Mouse (Mus musculus): ENCODE results near the gene Ano8. TPM values are rescaled to one million over a fixed set of nuclear protein-coding genes. Genes with fewer than 3 reads are reported as not detected.

Ano8 gene
- polyA plus RNA-seq, 1 experiment from 2014 or later, result 0.26 TPM

DNA sequence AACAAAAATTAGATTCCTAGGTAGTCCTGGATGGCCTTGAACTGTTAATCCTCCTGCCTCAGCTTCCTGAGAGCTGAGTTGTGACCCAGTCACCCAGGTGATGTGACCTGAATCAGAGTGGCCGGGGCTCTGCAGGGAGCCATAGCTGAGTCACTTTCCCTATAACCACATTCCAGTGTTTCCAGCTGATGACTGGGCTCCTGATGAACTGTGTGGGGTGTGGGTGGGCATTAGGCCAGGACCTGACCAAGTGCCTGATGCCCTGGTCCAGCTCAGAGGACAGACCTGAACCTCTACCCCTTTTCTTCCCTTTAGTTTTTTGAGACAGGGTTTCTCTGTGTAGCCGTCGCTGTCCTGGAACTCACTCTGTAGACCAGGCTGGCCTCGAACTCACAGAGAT, 19.6 kb upstream of the Ano8 start:
- WGBS, result 91% methylated on average over 4 of the region's 4 CpGs
- no peak overlapping the region for H3K4me3 ChIP-seq (replicated peaks; ENCODE audit: low read length)

DNA sequence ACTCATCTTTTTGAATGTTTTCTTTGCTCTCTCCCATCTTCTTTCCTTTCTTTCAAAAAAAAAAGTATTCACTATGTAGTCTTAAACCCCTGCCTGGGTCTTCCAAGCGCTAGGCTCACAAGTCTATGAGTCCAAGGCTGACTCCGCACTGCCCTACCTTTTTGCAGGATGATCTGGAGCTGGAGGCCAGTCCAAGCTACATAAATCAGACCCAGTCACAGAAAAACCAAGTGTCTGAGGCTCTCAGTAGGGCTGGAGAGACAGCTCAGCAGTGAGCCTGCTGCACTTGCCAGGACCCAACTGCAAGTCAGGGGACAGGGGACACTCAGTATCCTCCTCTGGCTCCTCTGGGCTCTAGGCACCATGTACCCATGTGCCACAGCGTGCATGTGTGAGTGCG, 18.6 kb upstream of the Ano8 start:
- Histone ChIP-seq H3K4me2 (ENCODE audit: low read depth, low read length) (no peak overlapping the region), H3K9me3 (replicated peaks; ENCODE audit: control insufficient read depth, low read length) (no peaks in the 10 kb centered on the region), H3K27ac (ENCODE audit: low read length) (no peak overlapping the region), H3K4me3 (replicated peaks; ENCODE audit: low read length) (no peak overlapping the region), H3K9ac (ENCODE audit: low read length) (no peak overlapping the region), H3K4me1 (ENCODE audit: control insufficient read depth, insufficient read depth, low read length) (0 out of 2 replicates have a peak, but pooled peaks cover 6% of the 10 kb centered on the region), H3K27me3 (ENCODE audit: control insufficient read depth, insufficient read depth, low read length) (peaks cover 35% of the 10 kb centered on the region), H3K36me3 (ENCODE audit: control insufficient read depth, insufficient read depth, low read length) (no peaks in the 10 kb centered on the region)
- ATAC-seq (ENCODE audit: insufficient read depth, low FRiP score), result no peak
- WGBS, result 89% methylated on average over 4 of the region's 4 CpGs

More for the DNA sequence above, 19.6 kb upstream of the Ano8 start:
- no peak overlapping the region for H3K9ac ChIP-seq (ENCODE audit: low read length)
- H3K27me3 ChIP-seq (ENCODE audit: control insufficient read depth, insufficient read depth, low read length), result peaks cover 39% of the 10 kb centered on the region
- H3K27ac ChIP-seq (ENCODE audit: low read length), result no peak overlapping the region
- ATAC-seq (ENCODE audit: insufficient read depth, low FRiP score), result no peak
- H3K4me2 ChIP-seq (ENCODE audit: low read depth, low read length), result no peak overlapping the region
- H3K9me3 ChIP-seq (replicated peaks; ENCODE audit: control insufficient read depth, low read length), result no peaks in the 10 kb centered on the region
- no peaks in the 10 kb centered on the region for H3K36me3 ChIP-seq (ENCODE audit: control insufficient read depth, insufficient read depth, low read length)
- H3K4me1 ChIP-seq (ENCODE audit: control insufficient read depth, insufficient read depth, low read length), result 0 out of 2 replicates have a peak, but pooled peaks cover 6% of the 10 kb centered on the region

DNA sequence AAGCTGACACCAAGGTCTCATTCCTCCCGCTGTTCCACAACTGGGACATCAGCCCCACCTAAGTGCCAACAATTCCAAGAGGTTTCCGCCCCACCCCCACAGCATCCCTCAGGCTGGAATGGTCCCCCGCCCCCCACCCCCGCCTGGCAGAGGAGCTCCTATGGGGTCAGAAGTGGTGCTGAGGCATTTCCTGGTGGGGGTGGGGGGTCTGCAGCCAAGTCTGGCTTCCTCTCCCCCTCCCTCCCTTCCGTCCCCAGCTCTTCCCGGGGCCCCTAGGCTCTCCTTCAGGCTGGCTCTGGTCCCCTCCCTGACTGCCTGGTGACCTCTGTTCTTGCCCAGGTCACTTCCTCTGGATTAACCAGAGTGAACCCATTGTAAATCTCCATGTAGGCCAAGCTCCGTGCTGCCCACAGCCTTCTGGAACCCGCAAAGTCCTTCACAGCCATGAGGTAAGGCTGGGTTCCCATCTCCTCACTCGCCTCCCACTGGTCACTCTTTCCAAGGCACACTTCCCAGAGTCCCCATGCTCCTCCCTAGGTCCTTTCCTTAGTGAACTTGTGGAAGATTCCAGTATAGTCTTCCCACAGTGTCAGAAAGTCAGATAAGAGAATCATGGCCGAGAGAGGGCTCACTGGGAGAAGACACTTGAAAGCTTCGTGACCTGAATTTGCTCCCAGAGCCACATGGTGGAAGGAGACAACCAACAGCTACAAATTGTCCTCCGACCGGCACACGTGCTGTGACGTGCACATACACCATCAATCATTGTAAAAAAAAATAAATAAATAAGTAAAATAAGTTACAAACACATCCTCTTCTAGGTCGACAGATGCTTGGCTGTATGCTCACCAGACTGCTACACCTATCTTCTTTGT, 13.3 kb upstream of the Ano8 start:
- no peak overlapping the region for H3K4me3 ChIP-seq (replicated peaks; ENCODE audit: low read length)
- H3K36me3 ChIP-seq (ENCODE audit: control insufficient read depth, insufficient read depth, low read length), result no peaks in the 10 kb centered on the region
- H3K9ac ChIP-seq (ENCODE audit: low read length), result no peak overlapping the region
- H3K27me3 ChIP-seq (ENCODE audit: control insufficient read depth, insufficient read depth, low read length), result no peaks in the 10 kb centered on the region
- H3K4me1 ChIP-seq (ENCODE audit: control insufficient read depth, insufficient read depth, low read length), result peaks cover 32% of the 10 kb centered on the region
- no peak overlapping the region for H3K4me2 ChIP-seq (ENCODE audit: low read depth, low read length)
- 26% methylated on average over 16 of the region's 16 CpGs for WGBS
- H3K9me3 ChIP-seq (replicated peaks; ENCODE audit: control insufficient read depth, low read length), result no peaks in the 10 kb centered on the region
- peak overlapping the region; percentile 62; the same call in 1 of the 2 replicates for H3K27ac ChIP-seq (ENCODE audit: low read length)
- 0 out of 2 replicates have a peak, but pooled peaks have one; percentile 9 for ATAC-seq (ENCODE audit: insufficient read depth, low FRiP score)

DNA sequence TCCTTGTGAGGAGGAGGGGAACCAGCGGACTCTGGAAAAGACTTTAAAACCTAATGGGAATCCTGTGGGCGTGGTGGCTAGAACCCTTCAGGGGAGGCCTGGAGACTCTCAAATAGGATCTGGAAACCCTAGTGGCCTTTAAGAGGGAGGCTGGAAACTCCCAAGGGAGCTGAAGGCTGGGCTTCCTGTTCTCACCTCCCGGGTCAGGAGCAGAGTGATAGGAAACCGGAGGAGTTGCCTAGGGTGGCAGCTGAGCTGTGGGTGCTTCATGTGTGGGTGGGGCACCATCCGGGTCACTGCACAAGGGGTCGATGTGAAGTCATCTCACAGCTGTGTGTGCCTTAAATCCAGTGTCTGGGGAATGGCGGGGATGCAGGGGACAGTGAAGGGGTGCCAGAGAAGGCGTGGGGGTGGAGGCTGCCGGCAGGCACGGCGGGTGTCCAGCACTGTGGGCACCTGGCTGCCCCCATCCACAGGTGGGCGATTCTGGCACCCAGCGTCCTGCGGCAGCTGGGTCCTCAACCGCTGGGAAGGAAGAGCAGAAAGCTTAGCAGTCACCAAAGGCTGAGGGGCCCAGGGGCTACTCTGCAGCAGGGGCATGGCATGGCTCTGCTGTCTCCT, 12.2 kb upstream of the Ano8 start:
- Histone ChIP-seq H3K4me3 (replicated peaks; ENCODE audit: low read length) (no peak overlapping the region), H3K9ac (ENCODE audit: low read length) (peak overlapping the region; percentile 52), H3K4me2 (ENCODE audit: low read depth, low read length) (no peak overlapping the region), H3K9me3 (replicated peaks; ENCODE audit: control insufficient read depth, low read length) (no peaks in the 10 kb centered on the region), H3K36me3 (ENCODE audit: control insufficient read depth, insufficient read depth, low read length) (no peaks in the 10 kb centered on the region; the same call in 1 of the 2 replicates), H3K27ac (ENCODE audit: low read length) (peak overlapping the region; percentile 62), H3K4me1 (ENCODE audit: control insufficient read depth, insufficient read depth, low read length) (peaks cover 32% of the 10 kb centered on the region), H3K27me3 (ENCODE audit: control insufficient read depth, insufficient read depth, low read length) (no peaks in the 10 kb centered on the region)
- WGBS, result 26% methylated on average over 15 of the region's 15 CpGs
- ATAC-seq (ENCODE audit: insufficient read depth, low FRiP score), result no peak

DNA sequence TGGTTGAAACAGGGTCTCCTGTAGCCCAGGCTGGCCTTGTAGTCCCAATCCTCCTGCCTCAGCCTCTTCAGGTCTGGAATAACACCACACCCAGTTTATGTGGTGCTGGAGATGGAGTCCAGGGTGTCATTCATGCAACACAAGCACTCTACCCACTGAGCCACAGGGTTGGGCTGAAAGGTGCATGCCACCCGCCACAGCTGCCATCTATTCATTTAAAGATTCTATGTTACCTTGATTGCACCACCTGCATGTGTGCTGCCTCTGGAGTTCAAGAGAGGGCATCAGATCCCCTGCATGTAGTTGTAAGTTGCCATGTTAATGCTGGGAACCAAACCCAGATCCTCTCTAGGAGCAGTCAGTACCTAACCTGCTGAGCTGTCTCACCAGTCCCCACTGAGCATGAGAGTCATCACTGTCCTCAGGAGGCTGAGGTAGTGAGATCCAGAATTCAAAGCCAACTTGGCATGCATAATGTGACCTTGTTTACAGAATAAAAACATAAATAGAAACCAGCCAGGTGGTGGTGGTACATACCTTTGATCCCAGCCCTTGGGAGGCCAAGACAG, 11.4 kb upstream of the Ano8 start:
- H3K9me3 ChIP-seq (replicated peaks; ENCODE audit: control insufficient read depth, low read length), result no peaks in the 10 kb centered on the region
- no peak overlapping the region for H3K4me2 ChIP-seq (ENCODE audit: low read depth, low read length)
- no peaks in the 10 kb centered on the region for H3K27me3 ChIP-seq (ENCODE audit: control insufficient read depth, insufficient read depth, low read length)
- H3K27ac ChIP-seq (ENCODE audit: low read length), result peak overlapping the region; percentile 56
- peaks cover 7% of the 10 kb centered on the region; the same call in 1 of the 2 replicates for H3K36me3 ChIP-seq (ENCODE audit: control insufficient read depth, insufficient read depth, low read length)
- WGBS, result 89% methylated on average over 1 of the region's 1 CpGs
- H3K4me1 ChIP-seq (ENCODE audit: control insufficient read depth, insufficient read depth, low read length), result peaks cover 32% of the 10 kb centered on the region
- H3K9ac ChIP-seq (ENCODE audit: low read length), result no peak overlapping the region
- no peak overlapping the region for H3K4me3 ChIP-seq (replicated peaks; ENCODE audit: low read length)
- ATAC-seq (ENCODE audit: insufficient read depth, low FRiP score), result no peak

DNA sequence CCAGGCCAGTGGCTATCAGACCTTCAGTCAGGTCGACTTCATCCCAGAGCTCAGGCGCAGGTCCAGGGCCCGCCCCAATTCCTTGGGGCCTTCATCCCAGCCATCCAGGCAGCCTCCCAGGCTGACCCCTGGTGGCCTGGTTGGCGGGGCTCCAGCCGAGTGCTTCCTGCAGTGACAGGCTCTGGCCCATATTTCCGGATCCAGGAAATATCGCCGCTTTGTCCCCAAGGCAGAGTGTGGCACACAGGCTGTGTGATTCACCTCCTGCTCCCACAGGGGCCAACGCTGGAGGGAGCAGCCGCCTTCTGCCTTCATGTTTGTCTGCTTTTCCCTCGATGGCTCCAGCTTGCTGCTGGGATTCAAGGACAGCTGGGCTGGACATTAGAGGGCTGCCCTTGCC, 10.7 kb upstream of the Ano8 start:
- no peak overlapping the region for H3K4me3 ChIP-seq (replicated peaks; ENCODE audit: low read length)
- WGBS, result 39% methylated on average over 11 of the region's 11 CpGs
- peak; percentile 51; the same call in 1 of the 2 replicates for ATAC-seq (ENCODE audit: insufficient read depth, low FRiP score)
- H3K27me3 ChIP-seq (ENCODE audit: control insufficient read depth, insufficient read depth, low read length), result no peaks in the 10 kb centered on the region
- peaks cover 9% of the 10 kb centered on the region; the same call in 1 of the 2 replicates for H3K36me3 ChIP-seq (ENCODE audit: control insufficient read depth, insufficient read depth, low read length)
- peaks cover 32% of the 10 kb centered on the region for H3K4me1 ChIP-seq (ENCODE audit: control insufficient read depth, insufficient read depth, low read length)
- H3K9ac ChIP-seq (ENCODE audit: low read length), result no peak overlapping the region
- H3K9me3 ChIP-seq (replicated peaks; ENCODE audit: control insufficient read depth, low read length), result no peaks in the 10 kb centered on the region
- H3K27ac ChIP-seq (ENCODE audit: low read length), result peak overlapping the region; percentile 56
- no peak overlapping the region for H3K4me2 ChIP-seq (ENCODE audit: low read depth, low read length)

DNA sequence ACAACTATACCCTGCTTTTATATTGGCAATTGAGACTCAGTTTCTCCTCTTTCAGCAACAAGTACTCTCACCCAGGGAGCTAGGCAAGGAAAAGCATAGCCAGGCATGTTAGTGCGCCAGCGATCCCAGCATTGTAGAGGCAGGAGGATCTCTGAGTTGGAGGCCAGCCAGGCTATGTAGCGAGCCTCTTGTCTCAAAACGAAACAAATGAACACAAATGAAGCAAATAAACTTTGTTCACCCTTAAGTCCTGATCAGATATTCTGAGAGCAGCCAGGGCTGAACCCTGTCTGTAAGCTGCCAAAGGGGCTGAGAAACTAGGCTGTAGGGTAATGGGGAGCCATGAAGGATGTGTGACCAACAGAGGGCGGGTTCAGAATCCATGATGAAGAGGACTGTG, 10.0 kb upstream of the Ano8 start:
- Histone ChIP-seq H3K36me3 (ENCODE audit: control insufficient read depth, insufficient read depth, low read length) (peaks cover 12% of the 10 kb centered on the region; the same call in 1 of the 2 replicates), H3K4me3 (replicated peaks; ENCODE audit: low read length) (no peak overlapping the region), H3K9me3 (replicated peaks; ENCODE audit: control insufficient read depth, low read length) (no peaks in the 10 kb centered on the region), H3K4me2 (ENCODE audit: low read depth, low read length) (no peak overlapping the region), H3K4me1 (ENCODE audit: control insufficient read depth, insufficient read depth, low read length) (peaks cover 32% of the 10 kb centered on the region), H3K27ac (ENCODE audit: low read length) (peak overlapping the region; percentile 56), H3K27me3 (ENCODE audit: control insufficient read depth, insufficient read depth, low read length) (no peaks in the 10 kb centered on the region), H3K9ac (ENCODE audit: low read length) (no peak overlapping the region)
- 82% methylated on average over 5 of the region's 5 CpGs for WGBS
- no peak for ATAC-seq (ENCODE audit: insufficient read depth, low FRiP score)

DNA sequence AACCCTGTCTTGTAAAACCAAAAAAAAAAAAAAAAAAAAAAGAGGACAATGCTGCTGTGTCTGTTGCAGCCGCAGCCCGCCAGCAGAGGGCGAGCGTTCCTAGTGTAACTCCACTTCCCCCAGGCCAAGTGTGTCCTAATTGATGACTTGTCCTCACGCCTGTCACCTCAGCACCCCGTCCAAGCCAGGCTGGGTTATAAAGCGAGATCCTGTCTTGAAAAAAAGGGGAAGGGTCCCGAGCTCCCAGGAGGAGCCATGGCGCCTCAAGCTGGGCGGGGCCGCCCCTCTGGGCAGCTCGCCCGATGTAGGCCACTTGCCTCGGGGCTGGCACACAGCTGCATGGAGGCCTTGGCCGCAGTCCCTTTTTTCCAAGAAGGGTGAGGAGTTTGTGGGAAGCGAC, 9.3 kb upstream of the Ano8 start:
- H3K4me1 ChIP-seq (ENCODE audit: control insufficient read depth, insufficient read depth, low read length), result peaks cover 32% of the 10 kb centered on the region
- H3K9me3 ChIP-seq (replicated peaks; ENCODE audit: control insufficient read depth, low read length), result no peaks in the 10 kb centered on the region
- ATAC-seq (ENCODE audit: insufficient read depth, low FRiP score), result peak; percentile 39
- WGBS, result 24% methylated on average over 16 of the region's 16 CpGs
- H3K9ac ChIP-seq (ENCODE audit: low read length), result no peak overlapping the region
- H3K27ac ChIP-seq (ENCODE audit: low read length), result peak overlapping the region; percentile 38; the same call in 1 of the 2 replicates
- H3K4me2 ChIP-seq (ENCODE audit: low read depth, low read length), result 0 out of 2 replicates have a peak overlapping the region, but pooled peaks have one; percentile 31
- peaks cover 13% of the 10 kb centered on the region; the same call in 1 of the 2 replicates for H3K36me3 ChIP-seq (ENCODE audit: control insufficient read depth, insufficient read depth, low read length)
- no peaks in the 10 kb centered on the region for H3K27me3 ChIP-seq (ENCODE audit: control insufficient read depth, insufficient read depth, low read length)
- H3K4me3 ChIP-seq (replicated peaks; ENCODE audit: low read length), result no peak overlapping the region

Data from stomach, embryonic 16.5 days (tissue).